Mouse (Mus musculus) left cerebral cortex, adult 2 months (tissue): ENCODE measurements at regions not wholly inside any gene's neighbourhood (a gene's known extent, or its start where the extent isn't known, plus 50 kb on each side); places are given as distances from the start of the nearest gene placed in this dataset.

Experiments used
- DNase-seq, 2 experiments: peaks; one replicate each; pipeline ENCODE4 v3.0.0; 2021 to 2022; ENCODE audit warnings: low spot score in 2 of 2, mixed read lengths in 1 of 2; ENCODE audit errors: extremely low spot score in 1 of 2
- H3K27ac ChIP-seq: fragments of 200-600 bp; 2 replicates; pipeline ENCODE4 v1.8.1; 2022
- H3K4me3 ChIP-seq: fragments of 200-600 bp; 2 replicates; pipeline ENCODE4 v1.8.1; 2022
- CTCF ChIP-seq: fragments of 200-600 bp; IDR thresholded peaks from 2 replicates; pipeline ENCODE4 v1.8.1; 2022; ENCODE audit warnings: antibody characterized with exemption, mild to moderate bottlenecking, moderate library complexity
- intact Hi-C: fragments of 180-260 bp; cut with DNase I; formaldehyde crosslinking; loops from one replicate; pipeline ENCODE4 v1.15.1; 2025

DNA sequence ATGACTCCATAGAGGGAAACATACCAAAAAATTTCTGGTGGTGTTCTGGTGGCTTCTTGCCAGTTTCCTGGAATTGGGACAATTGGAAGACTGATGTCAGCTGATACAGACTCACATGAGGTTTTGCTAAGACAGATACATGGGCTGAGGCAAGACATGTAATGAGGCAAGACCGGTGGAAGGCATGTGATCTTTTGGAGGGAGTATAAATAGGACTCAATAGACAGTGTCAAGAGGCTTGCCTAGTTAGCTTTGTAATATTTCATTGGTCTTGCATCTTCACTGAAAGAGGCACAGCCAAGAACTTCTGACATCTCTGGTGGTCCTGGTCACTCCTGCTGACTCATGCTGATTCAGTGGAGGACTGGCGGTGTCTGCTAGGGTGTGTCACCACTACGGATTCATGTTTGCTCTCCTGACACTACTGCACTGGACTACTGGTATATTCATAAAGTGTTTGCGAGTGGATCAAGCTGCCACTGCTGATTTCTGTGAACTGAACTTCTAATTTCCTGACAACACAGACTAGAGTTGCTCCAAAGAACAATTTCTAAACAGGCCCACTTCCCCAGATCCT lies 697.7 kb upstream of the 4930444P10Rik start:
- Histone ChIP-seq H3K4me3 (no peak overlapping the region), H3K27ac (no peak overlapping the region)
- DNase-seq, result no peak
- no peak for TF ChIP-seq CTCF
- intact Hi-C loops, result loop anchor here (10.0 kb wide), 1 partner anchor 844 kb away; no protein-coding TSS in a partner anchor

DNA sequence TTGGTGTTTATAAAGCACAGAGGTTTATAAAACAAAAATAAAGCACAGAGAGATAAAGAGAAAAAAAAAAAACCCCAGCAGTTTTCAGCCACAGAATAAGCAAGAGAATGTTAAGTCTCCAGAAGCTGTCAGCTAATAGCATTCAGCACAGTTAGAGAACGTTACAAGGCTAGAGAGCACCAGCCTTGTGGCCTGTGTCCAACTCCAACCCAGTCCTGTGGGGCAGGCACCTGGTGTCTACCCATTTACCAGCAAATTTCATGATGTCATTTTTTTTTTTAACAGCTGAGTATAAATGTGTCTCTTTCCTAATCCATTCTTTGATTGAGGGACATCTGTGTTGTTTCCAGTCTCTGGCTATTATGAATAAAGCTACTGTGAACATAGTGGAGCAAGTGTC lies 686.7 kb upstream of the 4930444P10Rik start:
- no peak for TF ChIP-seq CTCF
- DNase-seq, result no peak
- intact Hi-C loops, result no loop called here
- no peak overlapping the region for H3K4me3 ChIP-seq
- H3K27ac ChIP-seq, result no peak overlapping the region

DNA sequence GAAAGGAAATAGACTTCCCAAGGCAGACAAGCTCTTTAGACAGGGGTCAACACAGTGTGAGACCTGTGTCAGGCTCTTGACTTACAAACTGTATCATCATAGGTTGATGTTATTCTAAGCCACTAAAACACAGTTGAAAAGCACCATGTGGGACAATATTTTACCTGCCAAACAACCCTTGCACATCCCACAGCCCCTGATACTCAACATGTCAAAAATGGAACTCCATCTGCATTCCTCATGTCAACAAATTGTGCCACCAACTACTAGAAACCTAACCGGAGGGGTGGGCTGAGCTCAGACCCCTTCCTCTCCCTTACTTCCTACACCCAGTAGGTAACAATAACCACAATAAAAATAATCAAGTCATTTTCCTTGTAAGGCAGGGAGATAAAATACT lies 667.8 kb upstream of the 4930444P10Rik start:
- no peak for TF ChIP-seq CTCF
- intact Hi-C loops, result no loop called here
- Histone ChIP-seq H3K27ac (no peak overlapping the region), H3K4me3 (no peak overlapping the region)
- DNase-seq, result no peak
